Mouse (Mus musculus) urinary bladder, postnatal 4 days (tissue): ENCODE data around the gene Zfp606.

ENCODE experiments used
- DNase-seq, 2 experiments: peaks; one replicate each; pipeline ENCODE4 v3.0.0; 2021 to 2022; ENCODE audit warnings: low spot score in 2 of 2

Gene Zfp606

GRCm38 (mm10) chr7:12478158-12479008 is at the start of gene Zfp606:
TSS of gene Zfp606 (plus strand) at chr7:12478293.
- peak; percentile 78 to 79 for DNase-seq

GRCm38 (mm10) chr7:12479009-12479346 is 885 bp downstream of the Zfp606 start:
- no peak for DNase-seq

- DNase-seq: no peak
Measured at GRCm38 (mm10) chr7:12479525-12479924, 1.4 kb downstream of the Zfp606 start.

GRCm38 (mm10) chr7:12483771-12484170 is 5.7 kb downstream of the Zfp606 start:
- DNase-seq: no peak

GRCm38 (mm10) chr7:12485956-12486355 is 7.9 kb downstream of the Zfp606 start:
- DNase-seq: no peak

- DNase-seq: no peak
Measured at GRCm38 (mm10) chr7:12486691-12487090, 8.6 kb downstream of the Zfp606 start.

- no peak for DNase-seq
Measured at GRCm38 (mm10) chr7:12510913-12511312, 32.8 kb downstream of the Zfp606 start.

- DNase-seq: no peak
Measured at GRCm38 (mm10) chr7:12512217-12512616, 34.1 kb downstream of the Zfp606 start, which contains the start of gene 2900092C05Rik. TSS of gene 2900092C05Rik (plus strand) at chr7:12512517.
